Mouse (Mus musculus): Measurements from ENCODE around the gene Mcam.

- no peak for TF ChIP-seq POLR2A (IDR thresholded peaks at IDR 0.05; ENCODE audit: borderline replicate concordance, low read depth, low read length)
- TF ChIP-seq CTCF (IDR thresholded peaks at IDR 0.05; ENCODE audit: low read depth, low read length) = peak; percentile 15; the same call in 1 of the 2 replicates
Measured at GRCm38 (mm10) chr9:44178389-44178788, 44.1 kb downstream of the Mcam start.
